Mouse (Mus musculus): Measurements from ENCODE around the gene Tnfrsf12a. TPM values are rescaled to one million over a fixed set of nuclear protein-coding genes. Genes with fewer than 3 reads are reported as not detected.

The Tnfrsf12a gene
- polyA plus RNA-seq, 1 experiment from 2014 or later: 16.4 TPM

- Histone ChIP-seq H3K27me3 (ENCODE audit: control insufficient read depth, insufficient read depth, low read length) (peaks cover 25% of the 10 kb centered on the region), H3K4me3 (ENCODE audit: low read length) (peak within 1 kb of the TSS; percentile 31), H3K36me3 (ENCODE audit: control insufficient read depth, insufficient read depth, low read length) (no peaks in the 10 kb centered on the region), H3K27ac (ENCODE audit: low read depth, low read length) (peak within 1 kb of the TSS; percentile 78), H3K4me1 (ENCODE audit: control insufficient read depth, insufficient read depth, low read length) (peaks cover 24% of the 10 kb centered on the region; the same call in 1 of the 2 replicates), H3K9ac (ENCODE audit: low read depth, low read length) (peak within 1 kb of the TSS; percentile 64), H3K4me2 (replicated peaks; ENCODE audit: low read depth, low read length) (peak within 1 kb of the TSS; percentile 56), H3K9me3 (ENCODE audit: control insufficient read depth, low read length) (no peaks in the 10 kb centered on the region)
- 7% methylated on average over 15 of the region's 15 CpGs for WGBS
- peak; percentile 94 for ATAC-seq (ENCODE audit: low FRiP score, low TSS enrichment)
Observed at GRCm38 (mm10) chr17:23683856-23684672, 6.8 kb upstream of the Tnfrsf12a start, which contains the start of gene Cldn9. Gene Cldn9, minus strand, starts transcription at chr17:23684026.

- Histone ChIP-seq H3K4me1 (ENCODE audit: control insufficient read depth, insufficient read depth, low read length) (peaks cover 24% of the 10 kb centered on the region; the same call in 1 of the 2 replicates), H3K9ac (ENCODE audit: low read depth, low read length) (peak overlapping the region; percentile 64)
Observed at GRCm38 (mm10) chr17:23683226-23683625, 6.0 kb upstream of the Tnfrsf12a start.

DNA sequence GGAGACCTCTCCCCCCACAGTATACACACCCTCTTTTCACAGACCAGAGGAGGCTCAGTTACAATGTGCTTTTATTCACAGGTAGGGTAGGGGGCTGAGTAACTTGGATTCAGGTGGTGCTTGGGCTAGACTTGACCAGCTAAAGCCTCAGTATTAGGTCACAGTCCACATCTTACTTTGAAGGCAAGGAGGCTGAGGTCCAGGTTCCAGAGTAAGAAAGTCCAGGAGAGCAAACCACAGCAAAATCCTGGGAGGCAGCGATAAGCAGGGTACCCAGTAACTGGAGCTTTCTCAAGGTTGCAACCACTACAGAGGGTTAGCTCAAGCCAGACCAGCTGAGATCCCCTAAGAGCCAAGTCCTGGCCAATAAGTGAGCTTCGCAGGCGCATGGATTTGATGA is 5.3 kb upstream of the Tnfrsf12a start:
- ATAC-seq (ENCODE audit: low FRiP score, low TSS enrichment): no peak
- no peak overlapping the region for H3K27ac ChIP-seq (ENCODE audit: low read depth, low read length)
- peak overlapping the region; percentile 56 for H3K4me2 ChIP-seq (replicated peaks; ENCODE audit: low read depth, low read length)
- H3K4me3 ChIP-seq (ENCODE audit: low read length): peak overlapping the region; percentile 31
- no peaks in the 10 kb centered on the region for H3K9me3 ChIP-seq (ENCODE audit: control insufficient read depth, low read length)
- H3K27me3 ChIP-seq (ENCODE audit: control insufficient read depth, insufficient read depth, low read length): peaks cover 27% of the 10 kb centered on the region
- peak overlapping the region; percentile 64 for H3K9ac ChIP-seq (ENCODE audit: low read depth, low read length)
- H3K36me3 ChIP-seq (ENCODE audit: control insufficient read depth, insufficient read depth, low read length): no peaks in the 10 kb centered on the region
- H3K4me1 ChIP-seq (ENCODE audit: control insufficient read depth, insufficient read depth, low read length): peaks cover 28% of the 10 kb centered on the region; the same call in 1 of the 2 replicates
- 47% methylated on average over 3 of the region's 3 CpGs for WGBS

More at GRCm38 (mm10) chr17:23683226-23683625, 6.0 kb upstream of the Tnfrsf12a start:
- WGBS: 6% methylated on average over 15 of the region's 15 CpGs
- H3K9me3 ChIP-seq (ENCODE audit: control insufficient read depth, low read length): no peaks in the 10 kb centered on the region
- peak overlapping the region; percentile 78 for H3K27ac ChIP-seq (ENCODE audit: low read depth, low read length)
- 0 out of 2 replicates have a peak, but pooled peaks have one; percentile 1 for ATAC-seq (ENCODE audit: low FRiP score, low TSS enrichment)
- H3K36me3 ChIP-seq (ENCODE audit: control insufficient read depth, insufficient read depth, low read length): no peaks in the 10 kb centered on the region
- peaks cover 27% of the 10 kb centered on the region for H3K27me3 ChIP-seq (ENCODE audit: control insufficient read depth, insufficient read depth, low read length)
- H3K4me3 ChIP-seq (ENCODE audit: low read length): peak overlapping the region; percentile 31
- H3K4me2 ChIP-seq (replicated peaks; ENCODE audit: low read depth, low read length): peak overlapping the region; percentile 56

- Histone ChIP-seq H3K27ac (ENCODE audit: low read depth, low read length) (no peak overlapping the region), H3K4me1 (ENCODE audit: control insufficient read depth, insufficient read depth, low read length) (peaks cover 30% of the 10 kb centered on the region; the same call in 1 of the 2 replicates), H3K36me3 (ENCODE audit: control insufficient read depth, insufficient read depth, low read length) (no peaks in the 10 kb centered on the region), H3K4me3 (ENCODE audit: low read length) (peak overlapping the region; percentile 31), H3K9ac (ENCODE audit: low read depth, low read length) (0 out of 2 replicates have a peak overlapping the region, but pooled peaks have one; percentile 18), H3K4me2 (replicated peaks; ENCODE audit: low read depth, low read length) (peak overlapping the region; percentile 56), H3K27me3 (ENCODE audit: control insufficient read depth, insufficient read depth, low read length) (peaks cover 27% of the 10 kb centered on the region), H3K9me3 (ENCODE audit: control insufficient read depth, low read length) (no peaks in the 10 kb centered on the region)
- 23% methylated on average over 4 of the region's 4 CpGs for WGBS
- no peak for ATAC-seq (ENCODE audit: low FRiP score, low TSS enrichment)
Observed at GRCm38 (mm10) chr17:23682092-23682491, 4.8 kb upstream of the Tnfrsf12a start.

- no peak for ATAC-seq (ENCODE audit: low FRiP score, low TSS enrichment)
- no peaks in the 10 kb centered on the region for H3K9me3 ChIP-seq (ENCODE audit: control insufficient read depth, low read length)
- H3K4me2 ChIP-seq (replicated peaks; ENCODE audit: low read depth, low read length): peak overlapping the region; percentile 56
- H3K36me3 ChIP-seq (ENCODE audit: control insufficient read depth, insufficient read depth, low read length): no peaks in the 10 kb centered on the region
- H3K4me3 ChIP-seq (ENCODE audit: low read length): peak overlapping the region; percentile 41; the same call in 1 of the 2 replicates
- 58% methylated on average over 10 of the region's 10 CpGs for WGBS
- no peak overlapping the region for H3K27ac ChIP-seq (ENCODE audit: low read depth, low read length)
- H3K9ac ChIP-seq (ENCODE audit: low read depth, low read length): no peak overlapping the region
- peaks cover 27% of the 10 kb centered on the region for H3K27me3 ChIP-seq (ENCODE audit: control insufficient read depth, insufficient read depth, low read length)
- H3K4me1 ChIP-seq (ENCODE audit: control insufficient read depth, insufficient read depth, low read length): peaks cover 36% of the 10 kb centered on the region; the same call in 1 of the 2 replicates
Observed at GRCm38 (mm10) chr17:23681086-23681485, 3.8 kb upstream of the Tnfrsf12a start.

GRCm38 (mm10) chr17:23680336-23680735 is 3.1 kb upstream of the Tnfrsf12a start:
- H3K4me3 ChIP-seq (ENCODE audit: low read length): peak overlapping the region; percentile 41
- peak overlapping the region; percentile 57; the same call in 1 of the 2 replicates for H3K9ac ChIP-seq (ENCODE audit: low read depth, low read length)
- no peak overlapping the region for H3K27ac ChIP-seq (ENCODE audit: low read depth, low read length)
- no peak for ATAC-seq (ENCODE audit: low FRiP score, low TSS enrichment)
- H3K4me2 ChIP-seq (replicated peaks; ENCODE audit: low read depth, low read length): peak overlapping the region; percentile 56
- H3K9me3 ChIP-seq (ENCODE audit: control insufficient read depth, low read length): no peaks in the 10 kb centered on the region
- H3K4me1 ChIP-seq (ENCODE audit: control insufficient read depth, insufficient read depth, low read length): peaks cover 44% of the 10 kb centered on the region; the same call in 1 of the 2 replicates
- 66% methylated on average over 9 of the region's 9 CpGs for WGBS
- peaks cover 27% of the 10 kb centered on the region for H3K27me3 ChIP-seq (ENCODE audit: control insufficient read depth, insufficient read depth, low read length)
- no peaks in the 10 kb centered on the region for H3K36me3 ChIP-seq (ENCODE audit: control insufficient read depth, insufficient read depth, low read length)

GRCm38 (mm10) chr17:23679127-23679835 is 2.0 kb upstream of the Tnfrsf12a start, which contains the start of gene Cldn6:
Gene Cldn6, plus strand, starts transcription at chr17:23679249.
- 4% methylated on average over 38 of the region's 38 CpGs for WGBS
- peak within 1 kb of the TSS; percentile 57 for H3K9ac ChIP-seq (ENCODE audit: low read depth, low read length)
- no peaks in the 10 kb centered on the region for H3K9me3 ChIP-seq (ENCODE audit: control insufficient read depth, low read length)
- peaks cover 49% of the 10 kb centered on the region; the same call in 1 of the 2 replicates for H3K4me1 ChIP-seq (ENCODE audit: control insufficient read depth, insufficient read depth, low read length)
- peaks cover 27% of the 10 kb centered on the region for H3K27me3 ChIP-seq (ENCODE audit: control insufficient read depth, insufficient read depth, low read length)
- peak within 1 kb of the TSS; percentile 41 for H3K4me3 ChIP-seq (ENCODE audit: low read length)
- peak within 1 kb of the TSS; percentile 56 for H3K4me2 ChIP-seq (replicated peaks; ENCODE audit: low read depth, low read length)
- no peak for ATAC-seq (ENCODE audit: low FRiP score, low TSS enrichment)
- H3K36me3 ChIP-seq (ENCODE audit: control insufficient read depth, insufficient read depth, low read length): no peaks in the 10 kb centered on the region
- H3K27ac ChIP-seq (ENCODE audit: low read depth, low read length): peak within 1 kb of the TSS; percentile 47; the same call in 1 of the 2 replicates

- H3K4me3 ChIP-seq (ENCODE audit: low read length): peak overlapping the region; percentile 58
- H3K4me1 ChIP-seq (ENCODE audit: control insufficient read depth, insufficient read depth, low read length): peaks cover 41% of the 10 kb centered on the region; the same call in 1 of the 2 replicates
- peak overlapping the region; percentile 97 for H3K4me2 ChIP-seq (replicated peaks; ENCODE audit: low read depth, low read length)
- ATAC-seq (ENCODE audit: low FRiP score, low TSS enrichment): peak; percentile 5; the same call in 1 of the 2 replicates
- no peaks in the 10 kb centered on the region for H3K9me3 ChIP-seq (ENCODE audit: control insufficient read depth, low read length)
- peak overlapping the region; percentile 58 for H3K9ac ChIP-seq (ENCODE audit: low read depth, low read length)
- peaks cover 22% of the 10 kb centered on the region for H3K27me3 ChIP-seq (ENCODE audit: control insufficient read depth, insufficient read depth, low read length)
- 2% methylated on average over 37 of the region's 37 CpGs for WGBS
- H3K27ac ChIP-seq (ENCODE audit: low read depth, low read length): peak overlapping the region; percentile 30; the same call in 1 of the 2 replicates
- H3K36me3 ChIP-seq (ENCODE audit: control insufficient read depth, insufficient read depth, low read length): no peaks in the 10 kb centered on the region
Observed at GRCm38 (mm10) chr17:23676473-23677031, 716 bp downstream of the Tnfrsf12a start.
